Mouse (Mus musculus): ENCODE data around the gene Yipf3.

- TF ChIP-seq CTCF (IDR thresholded peaks at IDR 0.05; ENCODE audit: low read depth) (no peak), EP300 (IDR thresholded peaks at IDR 0.05; ENCODE audit: low read depth) (no peak)
These were observed 27.6 kb downstream of the Yipf3 start for GRCm38 (mm10) chr17:46275506-46275905.
